Mouse (Mus musculus): ENCODE data around the gene Samd4b. TPM values are rescaled to one million over a fixed set of nuclear protein-coding genes. Genes with fewer than 3 reads are reported as not detected.

Gene Samd4b
- polyA plus RNA-seq, 1 experiment from 2014 or later = 25.7 TPM

DNA sequence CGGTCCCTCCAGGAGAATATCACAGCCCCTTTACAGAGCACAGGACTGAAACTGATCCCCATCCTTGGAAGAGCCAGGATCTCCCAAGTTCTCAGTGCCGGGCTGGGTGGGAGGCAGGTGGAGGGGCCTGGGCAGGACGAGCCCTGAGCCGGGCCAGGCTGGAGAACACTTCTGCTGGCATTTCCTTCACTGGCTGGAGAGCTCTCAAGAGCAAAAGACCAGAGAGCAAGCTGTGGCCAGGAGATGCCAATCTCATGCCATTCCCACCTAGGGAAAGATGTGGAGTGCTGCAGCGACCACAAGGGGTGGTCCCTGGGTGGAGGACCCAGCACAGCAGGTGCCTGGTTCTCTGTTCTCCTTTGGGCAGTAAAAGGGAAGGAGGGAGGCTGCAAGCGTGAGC, 12.9 kb downstream of the Samd4b start:
- no peaks in the 10 kb centered on the region for H3K9me3 ChIP-seq
- H3K4me1 ChIP-seq (replicated peaks) = peaks cover 39% of the 10 kb centered on the region
- H3K9ac ChIP-seq (replicated peaks) = no peak overlapping the region
- H3K36me3 ChIP-seq = no peaks in the 10 kb centered on the region
- WGBS = 87% methylated on average over 6 of the region's 6 CpGs
- ATAC-seq = no peak
- no peak overlapping the region for H3K4me2 ChIP-seq (replicated peaks)
- H3K27ac ChIP-seq = no peak overlapping the region
- H3K27me3 ChIP-seq = no peaks in the 10 kb centered on the region
- no peak overlapping the region for H3K4me3 ChIP-seq (replicated peaks)

GRCm38 (mm10) chr7:28584468-28584867, 13.5 kb downstream of the Samd4b start:
- no peak overlapping the region for H3K27ac ChIP-seq
- WGBS = 83% methylated on average over 4 of the region's 4 CpGs
- H3K4me1 ChIP-seq (replicated peaks) = peaks cover 45% of the 10 kb centered on the region
- H3K36me3 ChIP-seq = no peaks in the 10 kb centered on the region
- no peak for ATAC-seq
- no peaks in the 10 kb centered on the region for H3K27me3 ChIP-seq
- H3K4me2 ChIP-seq (replicated peaks) = no peak overlapping the region
- no peaks in the 10 kb centered on the region for H3K9me3 ChIP-seq
- no peak overlapping the region for H3K4me3 ChIP-seq (replicated peaks)
- no peak overlapping the region for H3K9ac ChIP-seq (replicated peaks)

DNA sequence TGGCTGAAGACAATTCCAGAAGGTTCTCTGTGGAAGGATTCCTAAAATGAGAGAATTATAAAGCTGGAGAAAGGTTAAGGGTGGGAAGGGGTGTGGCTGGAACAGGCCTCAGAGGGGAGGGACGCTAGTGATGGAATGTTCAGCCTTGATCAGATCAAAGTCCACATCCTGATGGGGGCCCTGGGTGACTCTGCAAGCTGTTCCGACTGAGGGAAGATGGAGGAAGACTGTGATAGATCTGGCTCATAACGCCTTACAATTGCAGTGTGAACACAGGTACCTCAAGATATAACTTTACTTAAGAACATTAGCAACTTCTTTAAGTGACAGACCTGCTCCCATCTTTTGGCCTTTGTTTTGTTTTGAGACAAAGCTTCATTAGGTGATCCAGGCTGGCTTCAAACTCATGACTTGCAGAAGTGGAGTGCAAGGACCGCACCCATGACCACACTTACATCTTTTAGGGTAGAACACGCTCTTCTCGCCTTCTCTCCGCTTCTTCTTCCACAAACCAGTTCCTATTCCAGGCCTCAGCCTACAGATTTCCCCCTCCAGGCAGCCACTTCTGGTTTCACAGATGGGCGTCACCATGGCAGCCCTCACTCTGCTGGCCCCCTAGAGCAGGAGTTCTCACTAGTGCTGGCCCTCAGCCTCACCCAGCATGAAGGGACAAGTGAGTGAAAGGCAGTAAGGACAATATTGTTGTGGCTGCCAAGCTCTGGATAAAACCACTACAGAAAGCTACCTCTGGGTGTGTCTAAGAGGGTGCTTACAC, 14.2 kb downstream of the Samd4b start:
- no peak overlapping the region for H3K27ac ChIP-seq

GRCm38 (mm10) chr7:28582841-28583240, 15.1 kb downstream of the Samd4b start:
- Histone ChIP-seq H3K9me3 (no peaks in the 10 kb centered on the region), H3K9ac (replicated peaks) (no peak overlapping the region), H3K27ac (no peak overlapping the region), H3K4me2 (replicated peaks) (no peak overlapping the region), H3K4me1 (replicated peaks) (peaks cover 43% of the 10 kb centered on the region), H3K36me3 (no peaks in the 10 kb centered on the region; the same call in 1 of the 2 replicates), H3K4me3 (replicated peaks) (no peak overlapping the region), H3K27me3 (no peaks in the 10 kb centered on the region)
- no peak for ATAC-seq
- WGBS = 89% methylated on average over 11 of the region's 11 CpGs

More for the DNA sequence above, 14.2 kb downstream of the Samd4b start:
- ATAC-seq = no peak
- H3K9me3 ChIP-seq = no peaks in the 10 kb centered on the region
- no peak overlapping the region for H3K9ac ChIP-seq (replicated peaks)
- H3K4me3 ChIP-seq (replicated peaks) = no peak overlapping the region
- H3K27me3 ChIP-seq = no peaks in the 10 kb centered on the region
- 84% methylated on average over 8 of the region's 8 CpGs for WGBS
- no peak overlapping the region for H3K4me2 ChIP-seq (replicated peaks)
- peaks cover 48% of the 10 kb centered on the region for H3K4me1 ChIP-seq (replicated peaks)
- no peaks in the 10 kb centered on the region; the same call in 1 of the 2 replicates for H3K36me3 ChIP-seq

- no peak for ATAC-seq
- Histone ChIP-seq H3K36me3 (no peaks in the 10 kb centered on the region; the same call in 1 of the 2 replicates), H3K27ac (no peak overlapping the region), H3K27me3 (no peaks in the 10 kb centered on the region), H3K4me3 (replicated peaks) (no peak overlapping the region), H3K4me1 (replicated peaks) (peaks cover 36% of the 10 kb centered on the region), H3K9ac (replicated peaks) (no peak overlapping the region), H3K4me2 (replicated peaks) (no peak overlapping the region), H3K9me3 (no peaks in the 10 kb centered on the region)
- WGBS = 91% methylated on average over 4 of the region's 4 CpGs
Measured at GRCm38 (mm10) chr7:28581721-28582120, 16.2 kb downstream of the Samd4b start.

- WGBS = 79% methylated on average over 5 of the region's 5 CpGs
- Histone ChIP-seq H3K4me2 (replicated peaks) (no peak overlapping the region), H3K27me3 (no peaks in the 10 kb centered on the region), H3K9ac (replicated peaks) (no peak overlapping the region), H3K9me3 (no peaks in the 10 kb centered on the region), H3K36me3 (no peaks in the 10 kb centered on the region; the same call in 1 of the 2 replicates), H3K4me3 (replicated peaks) (no peak overlapping the region), H3K4me1 (replicated peaks) (peaks cover 30% of the 10 kb centered on the region), H3K27ac (no peak overlapping the region)
- ATAC-seq = no peak
Measured at GRCm38 (mm10) chr7:28579826-28580225, 18.1 kb downstream of the Samd4b start.

DNA sequence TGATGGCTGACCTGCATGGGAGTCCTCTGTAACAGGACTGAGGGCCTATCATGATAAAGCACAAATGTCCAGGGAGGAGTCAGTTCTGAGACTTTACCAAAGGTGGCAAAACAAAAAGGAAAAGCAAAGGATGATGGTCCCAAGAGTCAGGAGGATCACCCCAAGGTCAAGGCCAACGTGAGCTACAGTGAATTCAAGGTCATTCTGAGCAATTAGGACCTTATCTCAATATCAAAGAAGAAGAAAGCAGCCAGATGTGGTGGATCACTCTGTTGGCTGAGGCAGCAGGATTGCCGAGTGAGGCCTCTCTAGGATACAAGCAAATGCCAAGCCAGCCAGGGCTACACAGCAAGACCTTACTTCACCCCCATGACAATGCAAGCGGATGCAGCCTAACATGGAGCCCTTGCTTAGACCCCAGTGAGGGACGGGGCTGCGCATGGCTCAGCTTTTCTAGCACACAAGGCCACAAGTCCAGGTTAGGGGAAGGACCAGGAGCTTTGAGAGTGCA, 19.3 kb downstream of the Samd4b start:
- H3K4me3 ChIP-seq (replicated peaks) = no peak overlapping the region
- ATAC-seq = no peak
- no peaks in the 10 kb centered on the region for H3K27me3 ChIP-seq
- 85% methylated on average over 5 of the region's 5 CpGs for WGBS
- H3K9ac ChIP-seq (replicated peaks) = no peak overlapping the region; the same call in 1 of the 2 replicates
- H3K4me1 ChIP-seq (replicated peaks) = peaks cover 19% of the 10 kb centered on the region; the same call in 1 of the 2 replicates
- no peak overlapping the region for H3K4me2 ChIP-seq (replicated peaks)
- H3K27ac ChIP-seq = no peak overlapping the region
- no peaks in the 10 kb centered on the region for H3K9me3 ChIP-seq
- no peaks in the 10 kb centered on the region; the same call in 1 of the 2 replicates for H3K36me3 ChIP-seq

DNA sequence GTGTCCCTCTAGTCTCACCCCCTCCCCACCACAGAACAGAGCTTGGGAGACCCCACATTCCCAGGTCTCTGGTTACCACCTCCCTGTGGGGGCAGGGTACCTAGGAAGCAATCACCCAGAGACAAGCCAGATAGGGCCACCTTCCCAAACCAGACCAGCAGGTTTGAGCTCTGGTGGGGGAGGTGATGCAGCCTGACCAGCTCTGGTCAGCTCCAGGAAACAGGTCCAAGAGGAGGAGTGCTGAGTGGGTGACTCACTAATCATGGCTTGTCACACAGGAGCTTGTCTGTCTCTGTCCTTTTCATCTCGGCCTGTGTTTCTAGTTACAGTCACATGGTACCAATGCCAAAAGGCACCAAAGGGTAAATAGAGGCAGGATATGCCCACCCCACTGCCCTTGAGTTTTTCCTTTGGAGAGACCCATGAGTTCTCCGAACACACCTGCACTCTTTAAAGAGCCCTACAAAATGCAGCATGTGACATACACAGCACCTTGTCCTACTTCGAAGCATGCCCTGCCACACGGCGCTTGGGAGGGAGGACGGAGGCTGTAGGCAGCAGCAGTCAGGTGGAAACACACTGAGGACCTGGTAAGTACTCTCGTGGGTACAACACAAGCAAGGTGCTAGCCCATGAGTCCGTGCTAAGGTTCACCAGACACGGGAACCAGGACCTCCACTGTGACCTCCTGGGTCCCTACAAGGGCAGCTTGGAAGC, 20.0 kb downstream of the Samd4b start:
- H3K9me3 ChIP-seq = no peaks in the 10 kb centered on the region
- H3K36me3 ChIP-seq = no peaks in the 10 kb centered on the region; the same call in 1 of the 2 replicates
- WGBS = 90% methylated on average over 9 of the region's 9 CpGs
- no peak overlapping the region for H3K4me3 ChIP-seq (replicated peaks)
- no peaks in the 10 kb centered on the region for H3K27me3 ChIP-seq
- no peak overlapping the region for H3K27ac ChIP-seq
- no peak overlapping the region for H3K4me2 ChIP-seq (replicated peaks)
- H3K4me1 ChIP-seq (replicated peaks) = peaks cover 16% of the 10 kb centered on the region; the same call in 1 of the 2 replicates
- no peak overlapping the region for H3K9ac ChIP-seq (replicated peaks)
- ATAC-seq = no peak

- Histone ChIP-seq H3K36me3 (no peaks in the 10 kb centered on the region; the same call in 1 of the 2 replicates), H3K4me1 (replicated peaks) (peaks cover 23% of the 10 kb centered on the region; the same call in 1 of the 2 replicates), H3K27me3 (no peaks in the 10 kb centered on the region), H3K27ac (no peak overlapping the region), H3K9me3 (no peaks in the 10 kb centered on the region), H3K4me2 (replicated peaks) (no peak overlapping the region), H3K9ac (replicated peaks) (no peak overlapping the region), H3K4me3 (replicated peaks) (no peak overlapping the region)
- ATAC-seq = peak; percentile 31; the same call in 1 of the 2 replicates
- WGBS = 80% methylated on average over 5 of the region's 5 CpGs
Measured at GRCm38 (mm10) chr7:28576271-28576914, 21.6 kb downstream of the Samd4b start.

- H3K36me3 ChIP-seq = no peaks in the 10 kb centered on the region; the same call in 1 of the 2 replicates
- H3K9me3 ChIP-seq = no peaks in the 10 kb centered on the region
- H3K9ac ChIP-seq (replicated peaks) = no peak overlapping the region
- 95% methylated on average over 11 of the region's 11 CpGs for WGBS
- no peaks in the 10 kb centered on the region for H3K27me3 ChIP-seq
- no peak for ATAC-seq
- H3K27ac ChIP-seq = no peak overlapping the region
- no peak overlapping the region for H3K4me2 ChIP-seq (replicated peaks)
- peaks cover 30% of the 10 kb centered on the region; the same call in 1 of the 2 replicates for H3K4me1 ChIP-seq (replicated peaks)
- H3K4me3 ChIP-seq (replicated peaks) = no peak overlapping the region
Measured at GRCm38 (mm10) chr7:28575597-28575996, 22.3 kb downstream of the Samd4b start.

DNA sequence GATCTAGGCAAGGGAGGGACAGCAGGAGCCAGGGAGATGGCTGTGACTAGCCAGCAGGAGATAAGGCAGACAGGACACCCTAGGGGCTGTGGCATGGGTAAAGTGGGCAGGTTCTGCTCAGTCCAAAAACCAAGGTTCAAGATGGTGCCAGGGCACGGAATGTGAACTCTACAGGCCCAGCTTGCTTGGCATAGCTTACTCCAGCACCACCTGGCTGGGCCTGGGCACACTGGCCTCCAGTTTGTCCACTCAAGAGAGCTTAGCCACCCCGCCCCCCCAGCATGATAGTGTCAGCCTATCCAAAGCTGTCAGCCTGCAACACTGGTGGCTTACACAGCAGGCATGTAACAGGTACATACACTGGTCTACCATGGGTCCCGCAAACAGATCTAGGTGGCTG, 24.7 kb downstream of the Samd4b start:
- peaks cover 11% of the 10 kb centered on the region; the same call in 1 of the 2 replicates for H3K36me3 ChIP-seq
- H3K9me3 ChIP-seq = no peaks in the 10 kb centered on the region
- ATAC-seq = no peak
- H3K4me1 ChIP-seq (replicated peaks) = peaks cover 25% of the 10 kb centered on the region; the same call in 1 of the 2 replicates
- no peak overlapping the region for H3K4me2 ChIP-seq (replicated peaks)
- H3K4me3 ChIP-seq (replicated peaks) = no peak overlapping the region
- H3K27me3 ChIP-seq = no peaks in the 10 kb centered on the region
- H3K27ac ChIP-seq = no peak overlapping the region
- 95% methylated on average over 3 of the region's 3 CpGs for WGBS
- no peak overlapping the region for H3K9ac ChIP-seq (replicated peaks)

Measured in midbrain, embryonic 13.5 days (tissue).